Mouse (Mus musculus) E14TG2a.4 (cell line): ENCODE results near the gene Cuedc2.

Experiments used
- CTCF ChIP-seq: conservative IDR thresholded peaks from 2 replicates; pipeline ENCODE4 v1.5.1; 2014; ENCODE audit warnings: low read length
- NANOG ChIP-seq: IDR thresholded peaks from 2 replicates; pipeline ENCODE4 v1.6.1; 2014; ENCODE audit warnings: borderline replicate concordance, low read length, mixed read lengths

- TF ChIP-seq CTCF (no peak), NANOG (no peak)
Observed at GRCm38 (mm10) chr19:46382275-46382674, 43.8 kb upstream of the Cuedc2 start.
